Mouse (Mus musculus) stomach, embryonic 16.5 days (tissue): Measurements from ENCODE around the gene Abhd5. TPM values are rescaled to one million over a fixed set of nuclear protein-coding genes. Genes with fewer than 3 reads are reported as not detected.

ENCODE experiments used
- ATAC-seq: fragments of 200-750 bp; cut with Nextera tagmentation; 2 replicates; pipeline ENCODE4 v1.8.0; 2017; ENCODE audit warnings: moderate number of reproducible peaks, moderate TSS enrichment; ENCODE audit not compliant: insufficient read depth, low FRiP score
- H3K27ac ChIP-seq: fragments of 300-500 bp; sonication (generic); 2 replicates; pipeline ENCODE4 v1.5.1; 2014; ENCODE audit warnings: low read length
- H3K27me3 ChIP-seq: fragments of 300-500 bp; sonication (generic); 2 replicates; pipeline ENCODE4 v1.6.1; 2014; ENCODE audit warnings: low read length, control low read depth, mixed read lengths; ENCODE audit not compliant: control insufficient read depth, insufficient read depth
- H3K36me3 ChIP-seq: fragments of 300-500 bp; sonication (generic); 2 replicates; pipeline ENCODE4 v1.6.1; 2014; ENCODE audit warnings: low read length; ENCODE audit not compliant: control insufficient read depth, insufficient read depth
- H3K4me1 ChIP-seq: fragments of 300-500 bp; sonication (generic); 2 replicates; pipeline ENCODE4 v1.6.1; 2014; ENCODE audit warnings: low read length, control low read depth, mixed read lengths; ENCODE audit not compliant: control insufficient read depth, insufficient read depth
- H3K4me2 ChIP-seq: fragments of 300-500 bp; sonication (generic); 2 replicates; pipeline ENCODE4 v1.6.1; 2014; ENCODE audit warnings: low read depth, low read length, mixed read lengths
- H3K4me3 ChIP-seq: fragments of 300-500 bp; sonication (generic); replicated peaks from 2 replicates; pipeline ENCODE4 v1.5.1; 2014; ENCODE audit warnings: mild to moderate bottlenecking, low read length
- H3K9ac ChIP-seq: fragments of 300-500 bp; sonication (generic); 2 replicates; pipeline ENCODE4 v1.6.1; 2014; ENCODE audit warnings: low read length
- H3K9me3 ChIP-seq: fragments of 300-500 bp; sonication (generic); replicated peaks from 2 replicates; pipeline ENCODE4 v1.6.1; 2016; ENCODE audit warnings: low read length, control low read depth; ENCODE audit not compliant: control insufficient read depth
- WGBS: fragments of 180-500 bp; shearing (Covaris S2); extraction: QIAGEN DNeasy Blood & Tissue Kit; methylation state at CpG from one replicate; pipeline ENCODE4 v1.1.7; 2014; 5-methylcytosine and 5-hydroxymethylcytosine counted together
- polyA plus RNA-seq: library from polyadenylated mRNA; unstranded; fragments of >200 nt; fragmentation: Nextera tagmentation; extraction: Ambion mirVana; gene quantifications from 2 replicates; pipeline ENCODE4 v1.2.1, GENCODE M21; 2015

Abhd5 gene
- polyA plus RNA-seq, 1 experiment from 2014 or later, result 27.8 TPM

GRCm38 (mm10) chr9:122415056-122415775, 63.8 kb downstream of the Abhd5 start:
- no peak for ATAC-seq

GRCm38 (mm10) chr9:122416617-122417016, 65.2 kb downstream of the Abhd5 start:
- H3K4me2 ChIP-seq, result no peak overlapping the region
- ATAC-seq, result no peak
- H3K9ac ChIP-seq, result no peak overlapping the region
- no peaks in the 10 kb centered on the region for H3K9me3 ChIP-seq
- 58% methylated on average over 2 of the region's 2 CpGs for WGBS
- H3K4me1 ChIP-seq, result no peaks in the 10 kb centered on the region
- no peak overlapping the region for H3K27ac ChIP-seq
- H3K27me3 ChIP-seq, result no peaks in the 10 kb centered on the region
- H3K4me3 ChIP-seq, result no peak overlapping the region
- no peaks in the 10 kb centered on the region for H3K36me3 ChIP-seq

More at GRCm38 (mm10) chr9:122415056-122415775, 63.8 kb downstream of the Abhd5 start:
- Histone ChIP-seq H3K4me2 (no peak overlapping the region), H3K4me1 (no peaks in the 10 kb centered on the region), H3K4me3 (no peak overlapping the region), H3K9ac (no peak overlapping the region), H3K27ac (no peak overlapping the region), H3K9me3 (no peaks in the 10 kb centered on the region), H3K36me3 (no peaks in the 10 kb centered on the region), H3K27me3 (no peaks in the 10 kb centered on the region)
- 74% methylated on average over 8 of the region's 8 CpGs for WGBS

GRCm38 (mm10) chr9:122420195-122420756, 68.9 kb downstream of the Abhd5 start:
- H3K27me3 ChIP-seq, result no peaks in the 10 kb centered on the region
- no peak for ATAC-seq
- no peak overlapping the region for H3K4me2 ChIP-seq
- H3K4me1 ChIP-seq, result no peaks in the 10 kb centered on the region
- no peak overlapping the region for H3K27ac ChIP-seq
- WGBS, result 66% methylated on average over 5 of the region's 5 CpGs
- no peaks in the 10 kb centered on the region for H3K9me3 ChIP-seq
- no peak overlapping the region for H3K9ac ChIP-seq
- H3K36me3 ChIP-seq, result no peaks in the 10 kb centered on the region
- no peak overlapping the region for H3K4me3 ChIP-seq

- H3K27me3 ChIP-seq, result no peaks in the 10 kb centered on the region
- no peaks in the 10 kb centered on the region for H3K4me1 ChIP-seq
- no peak overlapping the region for H3K4me2 ChIP-seq
- no peaks in the 10 kb centered on the region for H3K9me3 ChIP-seq
- no peaks in the 10 kb centered on the region for H3K36me3 ChIP-seq
- WGBS, result 21% methylated on average over 13 of the region's 13 CpGs
- peak; percentile 74; the same call in 1 of the 2 replicates for ATAC-seq
- no peak overlapping the region for H3K27ac ChIP-seq
- no peak overlapping the region for H3K4me3 ChIP-seq
- no peak overlapping the region for H3K9ac ChIP-seq
These were observed 69.7 kb downstream of the Abhd5 start for GRCm38 (mm10) chr9:122420772-122421764.

- no peaks in the 10 kb centered on the region for H3K27me3 ChIP-seq
- H3K9me3 ChIP-seq, result no peaks in the 10 kb centered on the region
- no peak overlapping the region for H3K4me2 ChIP-seq
- no peaks in the 10 kb centered on the region for H3K36me3 ChIP-seq
- 87% methylated on average over 8 of the region's 8 CpGs for WGBS
- no peak for ATAC-seq
- no peak overlapping the region for H3K9ac ChIP-seq
- H3K4me1 ChIP-seq, result no peaks in the 10 kb centered on the region
- H3K4me3 ChIP-seq, result no peak overlapping the region
- no peak overlapping the region for H3K27ac ChIP-seq
These were observed 70.5 kb downstream of the Abhd5 start for GRCm38 (mm10) chr9:122421911-122422310.

GRCm38 (mm10) chr9:122422706-122423105, 71.3 kb downstream of the Abhd5 start:
- no peaks in the 10 kb centered on the region for H3K27me3 ChIP-seq
- no peaks in the 10 kb centered on the region for H3K36me3 ChIP-seq
- WGBS, result 83% methylated on average over 14 of the region's 14 CpGs
- no peaks in the 10 kb centered on the region for H3K4me1 ChIP-seq
- H3K9me3 ChIP-seq, result no peaks in the 10 kb centered on the region
- H3K9ac ChIP-seq, result no peak overlapping the region
- no peak overlapping the region for H3K4me2 ChIP-seq
- no peak overlapping the region for H3K4me3 ChIP-seq
- no peak overlapping the region for H3K27ac ChIP-seq
- ATAC-seq, result no peak

- Histone ChIP-seq H3K4me1 (no peaks in the 10 kb centered on the region), H3K4me3 (no peak overlapping the region), H3K9me3 (no peaks in the 10 kb centered on the region), H3K4me2 (no peak overlapping the region), H3K36me3 (no peaks in the 10 kb centered on the region), H3K27me3 (no peaks in the 10 kb centered on the region), H3K9ac (no peak overlapping the region), H3K27ac (no peak overlapping the region)
- 59% methylated on average over 6 of the region's 6 CpGs for WGBS
- ATAC-seq, result no peak
These were observed 71.7 kb downstream of the Abhd5 start for GRCm38 (mm10) chr9:122423146-122423545.

GRCm38 (mm10) chr9:122424941-122425608, 73.7 kb downstream of the Abhd5 start:
- 36% methylated on average over 14 of the region's 14 CpGs for WGBS
- Histone ChIP-seq H3K9me3 (no peaks in the 10 kb centered on the region), H3K4me1 (no peaks in the 10 kb centered on the region), H3K9ac (0 out of 2 replicates have a peak overlapping the region, but pooled peaks have one; percentile 17), H3K27ac (no peak overlapping the region), H3K4me3 (no peak overlapping the region), H3K36me3 (no peaks in the 10 kb centered on the region), H3K4me2 (peak overlapping the region; percentile 29; the same call in 1 of the 2 replicates), H3K27me3 (no peaks in the 10 kb centered on the region)
- no peak for ATAC-seq
